Mouse (Mus musculus): ENCODE data around the gene Cct2. TPM values are rescaled to one million over a fixed set of nuclear protein-coding genes. Genes with fewer than 3 reads are reported as not detected.
A peak's percentile ranks its signal among the peaks of the same experiment; 100 is the strongest.

Cct2 gene
- polyA plus RNA-seq (2015; fragmentation: Nextera tagmentation; extraction: Ambion mirVana), result 263 and 270 TPM in 2 replicates

- DNase-seq (ENCODE audit: low spot score), result peak; percentile 98
These were observed at the start of gene Cct2 for GRCm38 (mm10) chr10:117063254-117064021. TSS of gene Cct2 (minus strand) at chr10:117063814.

GRCm38 (mm10) chr10:117112545-117112944, 48.9 kb upstream of the Cct2 start:
- DNase-seq (ENCODE audit: low spot score), result peak; percentile 78

GRCm38 (mm10) chr10:117111455-117111854, 47.8 kb upstream of the Cct2 start:
- DNase-seq (ENCODE audit: low spot score), result peak; percentile 16

- DNase-seq (ENCODE audit: low spot score), result peak; percentile 89
These were observed 46.7 kb upstream of the Cct2 start for GRCm38 (mm10) chr10:117110271-117110670.

- peak; percentile 40 for DNase-seq (ENCODE audit: low spot score)
These were observed 43.1 kb upstream of the Cct2 start for GRCm38 (mm10) chr10:117106686-117107085.

- DNase-seq (ENCODE audit: low spot score), result peak; percentile 18
These were observed 42.6 kb upstream of the Cct2 start for GRCm38 (mm10) chr10:117106244-117106643.

GRCm38 (mm10) chr10:117105015-117105414, 41.4 kb upstream of the Cct2 start:
- DNase-seq (ENCODE audit: low spot score), result peak; percentile 36

- peak; percentile 13 for DNase-seq (ENCODE audit: low spot score)
These were observed 40.4 kb upstream of the Cct2 start for GRCm38 (mm10) chr10:117103854-117104598.

- DNase-seq (ENCODE audit: low spot score), result no peak
These were observed 36.6 kb upstream of the Cct2 start for GRCm38 (mm10) chr10:117100175-117100574.

GRCm38 (mm10) chr10:117097116-117097698, 33.6 kb upstream of the Cct2 start:
- DNase-seq (ENCODE audit: low spot score), result no peak

- no peak for DNase-seq (ENCODE audit: low spot score)
These were observed 32.5 kb upstream of the Cct2 start for GRCm38 (mm10) chr10:117096096-117096495.

GRCm38 (mm10) chr10:117094504-117095329, 31.1 kb upstream of the Cct2 start:
- no peak for DNase-seq (ENCODE audit: low spot score)

- DNase-seq (ENCODE audit: low spot score), result no peak
These were observed 26.0 kb upstream of the Cct2 start for GRCm38 (mm10) chr10:117089628-117090027.

GRCm38 (mm10) chr10:117081914-117082359, 18.3 kb upstream of the Cct2 start:
- no peak for DNase-seq (ENCODE audit: low spot score)

- no peak for DNase-seq (ENCODE audit: low spot score)
These were observed 17.7 kb upstream of the Cct2 start for GRCm38 (mm10) chr10:117081326-117081725.

- DNase-seq (ENCODE audit: low spot score), result peak; percentile 55
These were observed 14.7 kb upstream of the Cct2 start for GRCm38 (mm10) chr10:117078284-117078683.

GRCm38 (mm10) chr10:117073176-117073575, 9.6 kb upstream of the Cct2 start:
- DNase-seq (ENCODE audit: low spot score), result no peak

- no peak for DNase-seq (ENCODE audit: low spot score)
These were observed 8.7 kb upstream of the Cct2 start for GRCm38 (mm10) chr10:117072191-117072888.

GRCm38 (mm10) chr10:117069109-117069508, 5.5 kb upstream of the Cct2 start:
- no peak for DNase-seq (ENCODE audit: low spot score)

GRCm38 (mm10) chr10:117064076-117064475, 462 bp upstream of the Cct2 start:
- no peak for DNase-seq (ENCODE audit: low spot score)

- DNase-seq (ENCODE audit: low spot score), result no peak
These were observed 740 bp downstream of the Cct2 start for GRCm38 (mm10) chr10:117062894-117063253.
